Mouse (Mus musculus) embryonic facial prominence, embryonic 11.5 days (tissue): ENCODE data around the gene Nrp2. TPM values are rescaled to one million over a fixed set of nuclear protein-coding genes. Genes with fewer than 3 reads are reported as not detected.

Experiments used
- ATAC-seq: fragments of 200-750 bp; cut with Nextera tagmentation; replicated peaks from 2 replicates; pipeline ENCODE4 v1.8.0; 2017; ENCODE audit warnings: low read depth; ENCODE audit not compliant: insufficient number of reproducible peaks, low FRiP score, low TSS enrichment
- DNase-seq: peaks from one replicate; pipeline ENCODE4 v3.0.0-alpha.2; 2015; ENCODE audit warnings: low spot score
- H3K27ac ChIP-seq: fragments of 300-500 bp; sonication (generic); replicated peaks from 2 replicates; pipeline ENCODE4 v1.5.1; 2014; ENCODE audit warnings: mild to moderate bottlenecking, low read depth, low read length, control low read depth
- H3K27me3 ChIP-seq: fragments of 300-500 bp; sonication (generic); 2 replicates; pipeline ENCODE4 v1.6.1; 2014; ENCODE audit warnings: mild to moderate bottlenecking, low read length, moderate library complexity, mixed read lengths; ENCODE audit not compliant: control insufficient read depth, insufficient read depth
- H3K36me3 ChIP-seq: fragments of 300-500 bp; sonication (generic); replicated peaks from 2 replicates; pipeline ENCODE4 v1.6.1; 2014; ENCODE audit warnings: low read depth, mild to moderate bottlenecking, low read length, moderate library complexity, mixed read lengths; ENCODE audit not compliant: control insufficient read depth, insufficient read depth
- H3K4me1 ChIP-seq: fragments of 300-500 bp; sonication (generic); 2 replicates; pipeline ENCODE4 v1.6.1; 2014; ENCODE audit warnings: low read length, mixed read lengths; ENCODE audit not compliant: control insufficient read depth, insufficient read depth
- H3K4me2 ChIP-seq: fragments of 300-500 bp; sonication (generic); 2 replicates; pipeline ENCODE4 v1.6.1; 2014; ENCODE audit warnings: low read depth, mild to moderate bottlenecking, control low read depth, low read length, moderate library complexity
- H3K4me3 ChIP-seq: fragments of 300-500 bp; sonication (generic); 2 replicates; pipeline ENCODE4 v1.5.1; 2014; ENCODE audit warnings: low read depth, low read length, control low read depth
- H3K9ac ChIP-seq: fragments of 300-500 bp; sonication (generic); replicated peaks from 2 replicates; pipeline ENCODE4 v1.6.1; 2014; ENCODE audit warnings: mild to moderate bottlenecking, control low read depth, low read length
- H3K9me3 ChIP-seq: fragments of 300-500 bp; sonication (generic); replicated peaks from 2 replicates; pipeline ENCODE4 v1.6.1; 2016; ENCODE audit warnings: mild to moderate bottlenecking, low read length, inconsistent platforms, mixed read lengths; ENCODE audit not compliant: control insufficient read depth
- WGBS: fragments of 180-500 bp; shearing (Covaris S2); extraction: QIAGEN DNeasy Blood & Tissue Kit; methylation state at CpG from one replicate; pipeline ENCODE4 v1.1.7; 2014; 5-methylcytosine and 5-hydroxymethylcytosine counted together
- polyA plus RNA-seq: library from polyadenylated mRNA; unstranded; fragments of >200 nt; fragmentation: Nextera tagmentation; extraction: Ambion mirVana; gene quantifications from 2 replicates; pipeline ENCODE4 v1.2.1, GENCODE M21; 2014

Nrp2 gene
- polyA plus RNA-seq, 1 experiment from 2014 or later = 20.2 TPM

- no peak overlapping the region for H3K9ac ChIP-seq
- no peak overlapping the region for H3K27ac ChIP-seq
Measured at GRCm38 (mm10) chr1:62682456-62683385, 20.4 kb upstream of the Nrp2 start.

GRCm38 (mm10) chr1:62683498-62683897 is 19.6 kb upstream of the Nrp2 start:
- Histone ChIP-seq H3K27ac (no peak overlapping the region), H3K4me1 (no peaks in the 10 kb centered on the region), H3K9me3 (no peaks in the 10 kb centered on the region), H3K9ac (no peak overlapping the region), H3K36me3 (no peaks in the 10 kb centered on the region), H3K4me2 (no peak overlapping the region), H3K4me3 (no peak overlapping the region), H3K27me3 (no peaks in the 10 kb centered on the region)
- DNase-seq (no peak), ATAC-seq (no peak)
- 79% methylated on average over 2 of the region's 2 CpGs for WGBS

More at GRCm38 (mm10) chr1:62682456-62683385, 20.4 kb upstream of the Nrp2 start:
- H3K27me3 ChIP-seq = no peaks in the 10 kb centered on the region
- no peak for ATAC-seq
- H3K9me3 ChIP-seq = no peaks in the 10 kb centered on the region
- H3K36me3 ChIP-seq = no peaks in the 10 kb centered on the region
- no peak for DNase-seq
- H3K4me3 ChIP-seq = no peak overlapping the region
- no peak overlapping the region for H3K4me2 ChIP-seq
- WGBS = 67% methylated on average over 21 of the region's 21 CpGs
- H3K4me1 ChIP-seq = no peaks in the 10 kb centered on the region

GRCm38 (mm10) chr1:62687511-62687910 is 15.6 kb upstream of the Nrp2 start:
- Histone ChIP-seq H3K27me3 (no peaks in the 10 kb centered on the region), H3K9me3 (no peaks in the 10 kb centered on the region), H3K36me3 (no peaks in the 10 kb centered on the region), H3K27ac (no peak overlapping the region), H3K9ac (no peak overlapping the region), H3K4me3 (no peak overlapping the region), H3K4me1 (no peaks in the 10 kb centered on the region), H3K4me2 (no peak overlapping the region)
- no peak for ATAC-seq
- no peak for DNase-seq
- 90% methylated on average over 8 of the region's 8 CpGs for WGBS

GRCm38 (mm10) chr1:62691175-62691574 is 11.9 kb upstream of the Nrp2 start:
- ATAC-seq (no peak), DNase-seq (no peak)
- 73% methylated on average over 6 of the region's 6 CpGs for WGBS

GRCm38 (mm10) chr1:62696312-62696982 is 6.6 kb upstream of the Nrp2 start:
- no peaks in the 10 kb centered on the region for H3K36me3 ChIP-seq
- H3K4me2 ChIP-seq = no peak overlapping the region
- WGBS = 52% methylated on average over 6 of the region's 6 CpGs
- H3K9me3 ChIP-seq = no peaks in the 10 kb centered on the region
- H3K9ac ChIP-seq = no peak overlapping the region
- H3K4me3 ChIP-seq = no peak overlapping the region
- H3K27me3 ChIP-seq = no peaks in the 10 kb centered on the region
- no peak overlapping the region for H3K27ac ChIP-seq
- H3K4me1 ChIP-seq = peaks cover 3% of the 10 kb centered on the region; the same call in 1 of the 2 replicates
- DNase-seq (no peak), ATAC-seq (peak; percentile 72; the same call in 1 of the 2 replicates)

More at GRCm38 (mm10) chr1:62691175-62691574, 11.9 kb upstream of the Nrp2 start:
- no peak overlapping the region for H3K9ac ChIP-seq
- no peaks in the 10 kb centered on the region for H3K4me1 ChIP-seq
- H3K4me3 ChIP-seq = no peak overlapping the region
- no peaks in the 10 kb centered on the region for H3K9me3 ChIP-seq
- no peak overlapping the region for H3K27ac ChIP-seq
- H3K27me3 ChIP-seq = no peaks in the 10 kb centered on the region
- no peak overlapping the region for H3K4me2 ChIP-seq
- no peaks in the 10 kb centered on the region for H3K36me3 ChIP-seq

GRCm38 (mm10) chr1:62696983-62697341 is 6.1 kb upstream of the Nrp2 start:
- Histone ChIP-seq H3K27ac (no peak overlapping the region), H3K27me3 (no peaks in the 10 kb centered on the region), H3K4me1 (peaks cover 3% of the 10 kb centered on the region; the same call in 1 of the 2 replicates), H3K4me2 (no peak overlapping the region), H3K9ac (no peak overlapping the region), H3K9me3 (no peaks in the 10 kb centered on the region), H3K36me3 (no peaks in the 10 kb centered on the region), H3K4me3 (no peak overlapping the region)
- ATAC-seq (no peak), DNase-seq (peak; percentile 83)
- 22% methylated on average over 9 of the region's 9 CpGs for WGBS

GRCm38 (mm10) chr1:62697353-62697752 is 5.7 kb upstream of the Nrp2 start:
- H3K27me3 ChIP-seq = no peaks in the 10 kb centered on the region
- ATAC-seq = 0 out of 2 replicates have a peak, but pooled peaks have one; percentile 40
- H3K4me1 ChIP-seq = peaks cover 3% of the 10 kb centered on the region; the same call in 1 of the 2 replicates
- DNase-seq = no peak
- H3K36me3 ChIP-seq = no peaks in the 10 kb centered on the region
- no peak overlapping the region for H3K4me3 ChIP-seq
- no peak overlapping the region for H3K4me2 ChIP-seq
- WGBS = 42% methylated on average over 3 of the region's 3 CpGs
- H3K9ac ChIP-seq = no peak overlapping the region
- H3K9me3 ChIP-seq = no peaks in the 10 kb centered on the region
- H3K27ac ChIP-seq = no peak overlapping the region

- H3K27ac ChIP-seq = no peak overlapping the region
- H3K4me1 ChIP-seq = peaks cover 3% of the 10 kb centered on the region; the same call in 1 of the 2 replicates
- H3K4me3 ChIP-seq = no peak overlapping the region
- H3K27me3 ChIP-seq = no peaks in the 10 kb centered on the region
- 77% methylated on average over 4 of the region's 4 CpGs for WGBS
- H3K4me2 ChIP-seq = no peak overlapping the region
- no peak for ATAC-seq
- H3K36me3 ChIP-seq = no peaks in the 10 kb centered on the region
- no peak for DNase-seq
- H3K9me3 ChIP-seq = no peaks in the 10 kb centered on the region
- H3K9ac ChIP-seq = no peak overlapping the region
Measured at GRCm38 (mm10) chr1:62699801-62700200, 3.3 kb upstream of the Nrp2 start.
